Mouse (Mus musculus) adrenal gland, postnatal 10 days (tissue): ENCODE measurements around the gene Dapp1. TPM values are rescaled to one million over a fixed set of nuclear protein-coding genes. Genes with fewer than 3 reads are reported as not detected.

Source experiments
- DNase-seq: peaks from one replicate; pipeline ENCODE4 v3.0.0; 2021; ENCODE audit warnings: mixed read lengths
- long read RNA-seq, 2 experiments: library from polyadenylated mRNA; stranded (forward); transcript quantifications; one replicate each; pipeline ENCODE4 v2.0.0; 2021
- total RNA-seq, 2 experiments: library from RNA; stranded (reverse); gene quantifications; 2 replicates each; pipeline ENCODE4 v1.2.3; 2021

Dapp1 gene
- 1 to 10 TPM; 5.9 to 7.1 TPM for total RNA-seq
- long read RNA-seq, experiment 1, transcript Dapp1-201 (9 exons, 3,083 nt) = major isoform, 12 of 14 reads
- long read RNA-seq, experiment 1, partial matches to known transcripts = 2 of 14 reads
- long read RNA-seq, experiment 1, other reads (novel, unspliced or antisense) = 0 of 14 reads
- long read RNA-seq, experiment 2, transcript Dapp1-201 (9 exons, 3,083 nt) = major isoform, 14 of 16 reads
- long read RNA-seq, experiment 2, partial matches to known transcripts = 2 of 16 reads
- long read RNA-seq, experiment 2, other reads (novel, unspliced or antisense) = 0 of 16 reads

GRCm38 (mm10) chr3:137981382-137981750 lies at the start of gene Dapp1:
TSS of gene Dapp1 (minus strand) at chr3:137981545.
- DNase-seq = peak; percentile 78

GRCm38 (mm10) chr3:138030563-138030962 lies 49.2 kb upstream of the Dapp1 start:
- no peak for DNase-seq

GRCm38 (mm10) chr3:138029351-138029750 lies 48.0 kb upstream of the Dapp1 start:
- peak; percentile 75 for DNase-seq

- DNase-seq = peak; percentile 28
These were observed 46.4 kb upstream of the Dapp1 start for GRCm38 (mm10) chr3:138027575-138028362.

GRCm38 (mm10) chr3:138026286-138026685 lies 44.9 kb upstream of the Dapp1 start:
- peak; percentile 18 for DNase-seq

GRCm38 (mm10) chr3:138022651-138023050 lies 41.3 kb upstream of the Dapp1 start:
- DNase-seq = no peak

- no peak for DNase-seq
These were observed 40.7 kb upstream of the Dapp1 start for GRCm38 (mm10) chr3:138022003-138022402.

- no peak for DNase-seq
These were observed 35.5 kb upstream of the Dapp1 start for GRCm38 (mm10) chr3:138016810-138017209.

GRCm38 (mm10) chr3:138014725-138015124 lies 33.4 kb upstream of the Dapp1 start:
- DNase-seq = no peak

GRCm38 (mm10) chr3:138012351-138012750 lies 31.0 kb upstream of the Dapp1 start:
- DNase-seq = no peak

- peak; percentile 16 for DNase-seq
These were observed 26.8 kb upstream of the Dapp1 start for GRCm38 (mm10) chr3:138008152-138008551.

GRCm38 (mm10) chr3:138006896-138007295 lies 25.6 kb upstream of the Dapp1 start:
- no peak for DNase-seq

- DNase-seq = no peak
These were observed 21.9 kb upstream of the Dapp1 start for GRCm38 (mm10) chr3:138003264-138003663.

GRCm38 (mm10) chr3:138002545-138002944 lies 21.2 kb upstream of the Dapp1 start:
- no peak for DNase-seq

- no peak for DNase-seq
These were observed 20.5 kb upstream of the Dapp1 start for GRCm38 (mm10) chr3:138001865-138002264.

- peak; percentile 62 for DNase-seq
These were observed 19.4 kb upstream of the Dapp1 start for GRCm38 (mm10) chr3:138000724-138001069.

- no peak for DNase-seq
These were observed 18.8 kb upstream of the Dapp1 start for GRCm38 (mm10) chr3:138000062-138000723.

GRCm38 (mm10) chr3:137999224-137999790 lies 18.0 kb upstream of the Dapp1 start:
- DNase-seq = no peak

- DNase-seq = no peak
These were observed 17.3 kb upstream of the Dapp1 start for GRCm38 (mm10) chr3:137998491-137999223.

- no peak for DNase-seq
These were observed 14.1 kb upstream of the Dapp1 start for GRCm38 (mm10) chr3:137995486-137995885.

GRCm38 (mm10) chr3:137994196-137994595 lies 12.9 kb upstream of the Dapp1 start:
- no peak for DNase-seq

GRCm38 (mm10) chr3:137992366-137992765 lies 11.0 kb upstream of the Dapp1 start:
- DNase-seq = no peak
